Mouse (Mus musculus): ENCODE measurements around the gene Cd247. TPM values are rescaled to one million over a fixed set of nuclear protein-coding genes. Genes with fewer than 3 reads are reported as not detected.

Cd247 gene
- polyA plus RNA-seq, 1 experiment from 2014 or later, result 0.97 TPM

DNA sequence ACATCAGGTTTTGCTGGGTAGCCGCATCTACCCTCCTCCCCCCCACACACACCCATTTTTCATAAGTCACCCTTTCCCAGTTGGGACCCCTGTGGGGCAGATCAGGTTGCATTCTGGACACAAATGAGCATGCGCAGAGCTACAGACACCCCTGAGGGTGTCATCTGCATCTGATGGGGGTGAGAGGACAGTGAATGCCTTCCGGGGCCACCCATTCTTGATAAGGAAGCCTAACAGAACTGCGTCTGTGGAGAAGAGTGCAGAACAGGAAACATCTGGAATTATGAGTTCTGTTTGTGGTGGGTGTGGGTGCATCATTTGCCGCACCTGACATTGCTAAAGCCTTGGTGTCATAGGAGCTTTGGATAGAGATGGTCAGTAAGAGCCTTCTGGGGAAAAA lies 22.7 kb downstream of the Cd247 start:
- Histone ChIP-seq H3K27me3 (replicated peaks; ENCODE audit: control insufficient read depth, insufficient read depth, low read length) (peaks cover 28% of the 10 kb centered on the region), H3K36me3 (ENCODE audit: control insufficient read depth, insufficient read depth, low read length) (no peaks in the 10 kb centered on the region), H3K4me2 (ENCODE audit: low read length) (no peak overlapping the region), H3K9ac (ENCODE audit: low read length) (no peak overlapping the region), H3K4me3 (ENCODE audit: low read depth, low read length) (no peak overlapping the region), H3K4me1 (ENCODE audit: control insufficient read depth, insufficient read depth, low read length) (peaks cover 18% of the 10 kb centered on the region), H3K9me3 (replicated peaks; ENCODE audit: control insufficient read depth, low read length) (no peaks in the 10 kb centered on the region), H3K27ac (ENCODE audit: low read depth, low read length) (no peak overlapping the region)
- DNase-seq (ENCODE audit: low spot score), result no peak
- WGBS, result 96% methylated on average over 5 of the region's 5 CpGs
- ATAC-seq, result no peak

DNA sequence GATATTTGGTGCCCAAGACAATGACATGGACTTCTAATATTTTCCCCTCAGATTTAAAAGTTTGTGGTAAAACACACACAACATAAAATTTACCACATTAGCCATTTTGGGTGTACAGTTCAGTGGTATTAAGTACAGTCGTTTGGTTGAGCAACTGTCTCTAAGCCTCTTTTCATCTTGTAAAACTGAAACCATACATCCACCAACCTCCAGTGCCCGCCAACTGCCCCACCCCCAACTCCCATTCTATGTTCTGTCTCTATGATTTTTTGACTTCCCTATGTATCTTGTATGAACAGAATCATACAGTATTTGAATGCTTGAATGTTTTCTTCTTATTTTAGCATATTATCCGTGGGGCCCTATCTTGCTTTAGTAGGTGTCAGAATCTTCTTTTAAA lies 24.3 kb downstream of the Cd247 start:
- WGBS, result 79% methylated on average over 3 of the region's 3 CpGs
- peaks cover 18% of the 10 kb centered on the region for H3K4me1 ChIP-seq (ENCODE audit: control insufficient read depth, insufficient read depth, low read length)
- DNase-seq (ENCODE audit: low spot score) (no peak), ATAC-seq (no peak)
- H3K36me3 ChIP-seq (ENCODE audit: control insufficient read depth, insufficient read depth, low read length), result no peaks in the 10 kb centered on the region
- H3K9me3 ChIP-seq (replicated peaks; ENCODE audit: control insufficient read depth, low read length), result no peaks in the 10 kb centered on the region
- no peak overlapping the region for H3K9ac ChIP-seq (ENCODE audit: low read length)
- H3K27ac ChIP-seq (ENCODE audit: low read depth, low read length), result no peak overlapping the region
- no peak overlapping the region for H3K4me3 ChIP-seq (ENCODE audit: low read depth, low read length)
- peaks cover 44% of the 10 kb centered on the region for H3K27me3 ChIP-seq (replicated peaks; ENCODE audit: control insufficient read depth, insufficient read depth, low read length)
- no peak overlapping the region for H3K4me2 ChIP-seq (ENCODE audit: low read length)

DNA sequence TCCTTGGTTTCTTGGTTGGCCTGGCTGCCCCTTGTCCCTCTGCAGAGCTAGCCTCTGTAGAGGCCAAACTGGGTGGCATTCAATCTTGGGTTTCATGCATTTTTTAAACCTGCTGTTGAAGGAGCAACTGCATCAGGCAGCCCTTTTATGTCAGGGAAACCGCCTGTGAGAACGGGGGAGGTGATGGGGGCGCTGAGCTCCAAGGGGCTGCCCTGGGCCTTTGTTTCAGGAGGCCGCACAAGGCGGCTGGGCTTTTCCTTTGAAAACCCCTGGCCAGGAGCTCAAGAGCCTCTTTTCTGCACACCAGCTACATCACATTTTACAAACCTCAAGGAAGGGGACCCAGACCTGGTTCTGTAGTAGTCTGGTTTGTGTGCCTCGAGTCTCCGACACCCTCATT lies 25.6 kb downstream of the Cd247 start:
- Histone ChIP-seq H3K9ac (ENCODE audit: low read length) (peak overlapping the region; percentile 37), H3K4me1 (ENCODE audit: control insufficient read depth, insufficient read depth, low read length) (peaks cover 22% of the 10 kb centered on the region), H3K4me3 (ENCODE audit: low read depth, low read length) (no peak overlapping the region), H3K27ac (ENCODE audit: low read depth, low read length) (peak overlapping the region; percentile 76), H3K4me2 (ENCODE audit: low read length) (peak overlapping the region; percentile 24), H3K9me3 (replicated peaks; ENCODE audit: control insufficient read depth, low read length) (no peaks in the 10 kb centered on the region), H3K27me3 (replicated peaks; ENCODE audit: control insufficient read depth, insufficient read depth, low read length) (peaks cover 51% of the 10 kb centered on the region), H3K36me3 (ENCODE audit: control insufficient read depth, insufficient read depth, low read length) (no peaks in the 10 kb centered on the region)
- peak; percentile 74 for ATAC-seq
- 2% methylated on average over 7 of the region's 7 CpGs for WGBS
- DNase-seq (ENCODE audit: low spot score), result peak; percentile 77

GRCm38 (mm10) chr1:165814521-165815278 lies 26.2 kb downstream of the Cd247 start:
- DNase-seq (ENCODE audit: low spot score) (peak; percentile 78), ATAC-seq (peak; percentile 67)
- Histone ChIP-seq H3K9ac (ENCODE audit: low read length) (peak overlapping the region; percentile 37), H3K4me3 (ENCODE audit: low read depth, low read length) (no peak overlapping the region), H3K4me2 (ENCODE audit: low read length) (peak overlapping the region; percentile 24), H3K36me3 (ENCODE audit: control insufficient read depth, insufficient read depth, low read length) (no peaks in the 10 kb centered on the region), H3K9me3 (replicated peaks; ENCODE audit: control insufficient read depth, low read length) (no peaks in the 10 kb centered on the region), H3K27ac (ENCODE audit: low read depth, low read length) (peak overlapping the region; percentile 76), H3K4me1 (ENCODE audit: control insufficient read depth, insufficient read depth, low read length) (peaks cover 22% of the 10 kb centered on the region), H3K27me3 (replicated peaks; ENCODE audit: control insufficient read depth, insufficient read depth, low read length) (peaks cover 53% of the 10 kb centered on the region)
- WGBS, result 2% methylated on average over 14 of the region's 14 CpGs

DNA sequence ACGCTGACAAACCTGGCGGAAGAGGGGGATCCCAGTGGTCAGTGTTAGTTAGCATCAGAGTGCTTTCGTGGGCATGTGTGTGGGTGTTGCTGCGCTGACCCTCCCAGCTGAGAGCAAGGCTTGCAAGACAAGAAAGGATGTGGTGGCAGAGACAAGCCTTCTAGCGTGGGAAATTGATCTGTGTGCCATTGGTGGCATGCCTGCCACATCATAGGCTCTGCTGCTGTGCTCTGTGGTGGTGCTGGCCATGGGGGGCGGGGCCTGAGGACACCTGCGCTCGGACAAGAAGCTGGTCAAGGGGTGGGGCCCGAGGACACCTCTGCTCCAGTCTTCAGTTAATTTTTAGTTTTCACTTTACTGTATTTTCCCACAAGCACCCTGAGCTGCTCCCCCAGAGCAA lies 27.9 kb downstream of the Cd247 start:
- no peak for DNase-seq (ENCODE audit: low spot score)
- H3K4me1 ChIP-seq (ENCODE audit: control insufficient read depth, insufficient read depth, low read length), result peaks cover 22% of the 10 kb centered on the region
- H3K4me2 ChIP-seq (ENCODE audit: low read length), result no peak overlapping the region
- WGBS, result 88% methylated on average over 9 of the region's 9 CpGs
- no peak overlapping the region for H3K27ac ChIP-seq (ENCODE audit: low read depth, low read length)
- H3K9me3 ChIP-seq (replicated peaks; ENCODE audit: control insufficient read depth, low read length), result no peaks in the 10 kb centered on the region
- H3K4me3 ChIP-seq (ENCODE audit: low read depth, low read length), result no peak overlapping the region
- no peaks in the 10 kb centered on the region for H3K36me3 ChIP-seq (ENCODE audit: control insufficient read depth, insufficient read depth, low read length)
- ATAC-seq, result no peak
- H3K9ac ChIP-seq (ENCODE audit: low read length), result no peak overlapping the region
- peaks cover 50% of the 10 kb centered on the region for H3K27me3 ChIP-seq (replicated peaks; ENCODE audit: control insufficient read depth, insufficient read depth, low read length)

GRCm38 (mm10) chr1:165817264-165817663 lies 28.8 kb downstream of the Cd247 start:
- 60% methylated on average over 9 of the region's 9 CpGs for WGBS
- H3K9me3 ChIP-seq (replicated peaks; ENCODE audit: control insufficient read depth, low read length), result no peaks in the 10 kb centered on the region
- ATAC-seq, result no peak
- H3K4me1 ChIP-seq (ENCODE audit: control insufficient read depth, insufficient read depth, low read length), result peaks cover 22% of the 10 kb centered on the region
- H3K4me2 ChIP-seq (ENCODE audit: low read length), result no peak overlapping the region
- H3K36me3 ChIP-seq (ENCODE audit: control insufficient read depth, insufficient read depth, low read length), result no peaks in the 10 kb centered on the region
- H3K9ac ChIP-seq (ENCODE audit: low read length), result no peak overlapping the region
- no peak overlapping the region for H3K4me3 ChIP-seq (ENCODE audit: low read depth, low read length)
- DNase-seq (ENCODE audit: low spot score), result no peak
- H3K27me3 ChIP-seq (replicated peaks; ENCODE audit: control insufficient read depth, insufficient read depth, low read length), result peaks cover 41% of the 10 kb centered on the region
- H3K27ac ChIP-seq (ENCODE audit: low read depth, low read length), result no peak overlapping the region

- 34% methylated on average over 8 of the region's 8 CpGs for WGBS
- no peak; the same call in 1 of the 2 replicates for ATAC-seq
- H3K27ac ChIP-seq (ENCODE audit: low read depth, low read length), result no peak overlapping the region
- no peaks in the 10 kb centered on the region for H3K36me3 ChIP-seq (ENCODE audit: control insufficient read depth, insufficient read depth, low read length)
- H3K27me3 ChIP-seq (replicated peaks; ENCODE audit: control insufficient read depth, insufficient read depth, low read length), result peaks cover 35% of the 10 kb centered on the region
- H3K4me2 ChIP-seq (ENCODE audit: low read length), result no peak overlapping the region
- H3K4me3 ChIP-seq (ENCODE audit: low read depth, low read length), result no peak overlapping the region
- H3K9ac ChIP-seq (ENCODE audit: low read length), result no peak overlapping the region
- H3K4me1 ChIP-seq (ENCODE audit: control insufficient read depth, insufficient read depth, low read length), result peaks cover 22% of the 10 kb centered on the region
- no peak for DNase-seq (ENCODE audit: low spot score)
- H3K9me3 ChIP-seq (replicated peaks; ENCODE audit: control insufficient read depth, low read length), result no peaks in the 10 kb centered on the region
Measured at GRCm38 (mm10) chr1:165818145-165818860, 29.8 kb downstream of the Cd247 start.

DNA sequence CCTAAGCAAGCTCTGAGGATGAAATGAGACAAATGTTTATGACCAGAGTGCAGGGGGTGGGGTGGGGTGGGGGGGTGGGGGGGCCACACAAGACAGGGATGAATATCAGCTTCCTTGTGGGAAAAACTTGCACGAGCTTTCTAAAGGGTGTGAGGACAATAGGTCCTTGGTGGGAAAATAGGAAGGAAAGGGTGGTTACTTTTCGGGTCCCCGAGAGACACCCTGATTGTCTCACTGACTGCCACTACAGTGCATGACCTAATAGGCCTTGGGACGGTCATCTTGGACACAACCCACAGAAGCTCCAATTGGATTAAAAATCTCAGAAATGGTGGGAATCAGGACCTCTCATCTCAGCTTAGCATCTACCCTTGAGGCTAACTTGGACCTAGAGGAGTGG lies 30.7 kb downstream of the Cd247 start:
- Histone ChIP-seq H3K36me3 (ENCODE audit: control insufficient read depth, insufficient read depth, low read length) (no peaks in the 10 kb centered on the region), H3K4me3 (ENCODE audit: low read depth, low read length) (no peak overlapping the region), H3K4me2 (ENCODE audit: low read length) (no peak overlapping the region), H3K9ac (ENCODE audit: low read length) (no peak overlapping the region), H3K27me3 (replicated peaks; ENCODE audit: control insufficient read depth, insufficient read depth, low read length) (peaks cover 33% of the 10 kb centered on the region), H3K27ac (ENCODE audit: low read depth, low read length) (no peak overlapping the region), H3K9me3 (replicated peaks; ENCODE audit: control insufficient read depth, low read length) (no peaks in the 10 kb centered on the region), H3K4me1 (ENCODE audit: control insufficient read depth, insufficient read depth, low read length) (peaks cover 16% of the 10 kb centered on the region)
- ATAC-seq (no peak), DNase-seq (ENCODE audit: low spot score) (no peak)
- 77% methylated on average over 4 of the region's 4 CpGs for WGBS

DNA sequence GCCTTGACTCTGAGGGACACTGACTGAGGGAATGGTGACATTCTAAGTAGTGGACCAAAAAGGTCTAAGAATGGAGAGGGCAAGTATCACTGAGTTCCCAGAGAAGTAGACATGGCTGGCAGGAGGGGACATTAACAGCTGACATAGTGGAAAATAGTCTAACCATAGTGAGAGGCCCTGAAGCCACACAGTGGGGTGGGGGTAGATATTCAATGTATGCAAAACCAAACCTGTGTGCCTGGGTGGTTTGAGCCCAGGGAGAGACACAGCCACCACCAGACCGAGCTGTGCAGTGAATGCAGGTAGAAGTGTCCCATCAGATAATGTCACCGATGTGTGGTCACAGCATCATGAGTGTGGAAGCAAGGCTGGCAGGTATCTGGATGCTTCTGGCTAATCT lies 33.5 kb downstream of the Cd247 start:
- Histone ChIP-seq H3K27ac (ENCODE audit: low read depth, low read length) (no peak overlapping the region), H3K4me3 (ENCODE audit: low read depth, low read length) (no peak overlapping the region), H3K4me1 (ENCODE audit: control insufficient read depth, insufficient read depth, low read length) (peaks cover 4% of the 10 kb centered on the region; the same call in 1 of the 2 replicates), H3K36me3 (ENCODE audit: control insufficient read depth, insufficient read depth, low read length) (no peaks in the 10 kb centered on the region), H3K27me3 (replicated peaks; ENCODE audit: control insufficient read depth, insufficient read depth, low read length) (peaks cover 18% of the 10 kb centered on the region), H3K9ac (ENCODE audit: low read length) (no peak overlapping the region), H3K4me2 (ENCODE audit: low read length) (no peak overlapping the region), H3K9me3 (replicated peaks; ENCODE audit: control insufficient read depth, low read length) (no peaks in the 10 kb centered on the region)
- DNase-seq (ENCODE audit: low spot score) (no peak), ATAC-seq (no peak)
- 98% methylated on average over 2 of the region's 2 CpGs for WGBS
